Mouse (Mus musculus): ENCODE results near the gene Fam83g.
"Not testable (repeated sequence)": the region's sequence is repeated elsewhere in the genome, so short reads cannot be mapped to it uniquely, and the experiment has no call there.

Fam83g gene

DNA sequence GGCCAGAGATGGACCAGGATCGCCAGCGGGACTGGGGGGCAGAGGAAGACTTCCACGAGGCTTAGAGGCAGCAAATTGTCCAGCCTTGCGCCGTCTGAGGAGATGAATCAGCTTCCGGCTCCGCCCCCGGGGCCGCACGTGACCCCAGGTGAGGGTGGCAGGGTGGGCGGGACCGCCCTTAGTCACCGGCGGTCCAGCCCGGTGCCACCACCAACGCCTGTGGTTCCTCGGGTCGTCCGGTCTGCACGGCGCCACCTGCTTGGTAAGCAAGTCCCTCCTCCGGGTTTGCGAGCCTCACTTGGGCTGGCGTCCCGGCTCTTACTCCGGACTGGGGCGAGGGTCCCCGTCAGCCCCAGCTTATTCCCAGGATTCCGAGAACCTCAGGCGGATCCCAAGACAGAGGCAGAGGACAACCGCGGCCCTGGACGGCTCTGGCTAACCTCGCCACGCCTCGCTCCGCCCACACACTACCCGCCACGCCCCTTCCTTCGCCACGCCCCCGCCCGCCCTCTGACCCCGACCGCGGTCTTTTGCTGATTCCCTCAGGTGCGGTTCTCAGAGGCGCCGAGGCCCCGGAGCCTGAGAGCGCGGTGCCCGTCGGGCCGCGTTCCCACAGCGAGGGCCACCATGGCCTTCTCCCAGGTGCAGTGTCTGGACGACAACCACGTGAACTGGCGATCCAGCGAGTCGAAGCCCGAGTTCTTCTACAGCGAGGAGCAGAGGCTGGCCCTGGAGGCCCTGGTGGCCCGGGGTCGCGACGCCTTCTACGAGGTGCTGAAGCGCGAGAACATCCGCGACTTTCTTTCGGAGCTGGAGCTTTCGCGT, at the start of gene Fam83g:
Gene Fam83g, plus strand, starts transcription at position 185 of the 825 bp plus-strand sequence.
- peak; percentile 85 for DNase-seq

DNA sequence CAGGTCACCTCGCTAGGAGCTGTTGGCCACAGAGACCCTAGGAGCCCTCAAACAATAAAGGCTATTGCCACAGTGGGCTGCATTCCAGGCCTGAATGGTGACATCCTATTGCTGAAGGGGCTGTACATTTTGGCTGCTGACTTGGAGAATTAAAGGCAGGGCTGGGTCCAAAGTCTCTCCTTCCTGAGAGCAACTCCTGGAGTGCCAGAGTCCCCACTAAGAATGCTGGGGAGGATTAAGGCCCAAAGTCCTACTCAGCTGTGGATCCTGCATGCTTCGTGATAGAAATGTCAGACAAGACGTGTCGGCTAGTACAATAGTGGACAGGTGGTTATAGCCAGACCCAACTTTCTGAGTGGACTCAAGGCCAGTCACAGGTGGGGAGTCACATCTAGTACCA, 47.6 kb upstream of the Fam83g start:
- peak; percentile 61 for DNase-seq

DNA sequence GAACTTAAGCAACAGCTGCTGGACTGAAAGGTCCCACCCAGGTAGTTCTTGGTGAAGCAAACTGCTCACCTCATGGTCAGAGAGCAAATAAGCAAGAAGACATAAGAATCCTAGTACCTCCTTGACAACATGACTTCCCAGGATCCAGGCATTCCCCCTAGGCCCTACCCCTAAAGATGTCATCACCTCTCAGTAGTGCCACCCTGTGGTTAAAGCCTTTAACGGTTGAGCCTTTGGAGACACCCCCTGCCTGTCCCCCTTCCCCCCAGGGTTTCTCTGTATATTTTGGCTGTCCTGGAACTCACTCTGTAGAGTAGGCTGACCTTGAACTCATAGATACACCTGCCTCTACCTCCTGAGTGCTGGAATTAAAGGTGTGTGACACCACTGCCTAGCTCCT, 46.5 kb upstream of the Fam83g start:
- DNase-seq, result no peak

DNA sequence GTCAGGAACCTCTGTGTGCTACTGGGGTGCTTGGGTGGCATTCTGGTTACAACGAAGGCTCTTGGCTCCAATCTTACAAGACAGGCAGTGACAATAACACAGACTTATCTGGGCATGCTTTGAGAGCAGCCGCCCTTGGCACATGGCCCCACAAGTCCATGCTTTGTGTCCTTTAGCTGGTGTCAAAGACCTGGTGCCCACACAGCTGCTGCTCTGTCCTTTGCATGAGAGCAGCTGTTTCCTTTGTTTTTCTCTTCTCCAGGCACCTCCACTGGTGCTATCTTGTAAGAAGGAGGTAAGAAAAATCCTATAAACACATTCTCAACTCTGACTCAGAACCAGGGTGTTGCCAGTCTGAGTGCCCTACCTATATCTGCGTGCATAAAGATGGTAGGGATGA, 46.0 kb upstream of the Fam83g start:
- DNase-seq, result no peak

DNA sequence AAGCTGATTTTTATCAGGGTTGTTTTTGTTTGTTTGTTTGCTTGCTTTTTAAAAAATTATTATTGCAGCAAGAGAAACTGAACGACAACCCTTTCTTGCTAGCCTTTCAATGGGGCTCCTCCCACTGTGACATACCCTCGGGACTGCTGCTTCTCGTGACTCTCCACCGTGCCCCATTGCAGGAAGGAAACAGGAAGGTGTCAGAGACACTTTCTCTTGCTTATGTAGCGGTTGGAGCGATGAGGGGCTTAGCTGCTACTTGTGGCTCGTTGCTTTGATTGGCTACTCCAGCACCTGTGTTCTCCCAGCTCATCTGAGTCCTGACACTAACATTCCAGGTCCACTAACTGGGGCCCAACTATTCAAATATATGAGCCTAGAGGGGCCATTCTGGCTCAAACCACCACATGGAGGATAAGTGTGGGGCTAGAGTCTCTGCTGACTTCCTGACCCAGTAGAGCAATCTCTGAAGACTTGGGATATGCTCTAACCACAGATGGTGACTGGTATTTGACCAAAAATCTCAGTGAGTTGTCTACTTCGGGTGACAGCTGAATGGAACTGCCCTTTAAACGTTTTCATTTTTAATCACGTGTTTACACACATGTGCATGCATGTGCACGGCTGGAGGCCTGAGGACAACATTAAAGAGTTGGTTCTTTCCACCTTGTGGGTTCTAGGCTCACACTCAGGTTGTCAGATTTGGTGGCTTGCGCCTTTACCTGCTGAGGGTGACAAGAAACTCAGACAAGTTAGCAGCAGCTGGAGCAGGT, 44.9 kb upstream of the Fam83g start:
- no peak for DNase-seq

DNA sequence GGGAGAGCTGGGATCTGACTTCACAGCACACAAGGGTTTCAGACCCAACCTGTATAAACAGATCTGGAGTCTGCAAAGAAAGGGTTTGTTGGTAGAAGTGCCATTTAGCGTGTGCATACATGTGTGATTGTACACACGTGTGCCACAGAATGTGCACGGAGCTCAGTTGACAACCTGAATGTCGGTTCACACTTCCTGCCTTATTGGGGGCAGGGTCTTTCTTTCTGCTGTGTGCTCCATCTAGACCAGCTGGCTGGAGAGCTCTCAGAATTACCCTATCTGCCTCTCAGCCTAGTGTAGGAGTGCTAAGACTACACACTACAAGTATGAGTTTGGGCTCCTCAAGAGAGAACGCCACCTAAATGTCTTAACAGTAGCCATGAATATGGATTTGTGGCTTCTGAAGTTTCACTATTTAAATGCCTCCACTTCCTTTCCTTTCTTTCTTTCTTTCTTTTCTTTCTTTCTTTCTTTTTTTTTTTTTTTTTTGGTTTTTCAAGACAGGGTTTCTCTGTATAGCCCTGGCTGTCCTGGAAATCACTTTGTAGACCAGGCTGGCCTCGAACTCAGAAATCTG, 44.2 kb upstream of the Fam83g start:
- no peak for DNase-seq

DNA sequence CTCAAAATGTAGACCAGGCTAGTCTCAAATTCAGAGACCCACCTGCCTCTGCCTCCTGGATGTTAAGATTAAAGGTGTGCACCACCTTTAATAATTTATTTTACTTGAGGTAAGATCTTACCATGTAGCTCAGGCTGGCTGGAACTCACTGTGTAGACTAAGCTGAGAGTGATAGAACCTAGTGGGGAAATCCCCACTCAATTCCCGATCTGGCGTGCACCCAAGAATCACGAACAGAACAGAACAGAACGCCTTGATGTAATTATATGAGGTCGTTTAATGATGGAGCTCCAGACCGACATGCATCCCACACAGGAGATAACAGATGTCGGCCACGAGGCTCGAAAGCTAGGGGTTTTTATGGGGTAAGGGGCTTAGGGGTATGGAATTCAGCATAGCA, 43.3 kb upstream of the Fam83g start:
- DNase-seq, result not testable (repeated sequence)

DNA sequence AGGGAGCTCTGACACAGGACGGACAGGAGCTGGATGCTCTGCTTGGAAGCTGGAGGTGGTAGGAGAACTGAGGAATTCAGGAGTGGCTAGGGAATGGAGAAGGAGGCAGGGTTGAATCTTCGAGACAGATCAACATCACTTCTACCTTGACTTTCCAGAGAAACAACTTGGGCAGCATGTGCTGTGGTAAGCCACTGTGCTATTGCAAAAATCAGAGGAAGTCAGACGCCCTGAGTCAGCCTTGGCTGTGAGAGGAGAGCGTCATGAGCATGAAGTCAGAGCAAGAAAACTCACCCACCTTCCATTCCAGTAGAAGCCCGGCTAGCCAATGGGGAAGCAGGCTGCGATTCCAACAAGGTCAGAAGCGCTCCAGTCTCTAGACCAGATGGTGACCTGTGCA, 41.8 kb upstream of the Fam83g start:
- DNase-seq, result no peak

DNA sequence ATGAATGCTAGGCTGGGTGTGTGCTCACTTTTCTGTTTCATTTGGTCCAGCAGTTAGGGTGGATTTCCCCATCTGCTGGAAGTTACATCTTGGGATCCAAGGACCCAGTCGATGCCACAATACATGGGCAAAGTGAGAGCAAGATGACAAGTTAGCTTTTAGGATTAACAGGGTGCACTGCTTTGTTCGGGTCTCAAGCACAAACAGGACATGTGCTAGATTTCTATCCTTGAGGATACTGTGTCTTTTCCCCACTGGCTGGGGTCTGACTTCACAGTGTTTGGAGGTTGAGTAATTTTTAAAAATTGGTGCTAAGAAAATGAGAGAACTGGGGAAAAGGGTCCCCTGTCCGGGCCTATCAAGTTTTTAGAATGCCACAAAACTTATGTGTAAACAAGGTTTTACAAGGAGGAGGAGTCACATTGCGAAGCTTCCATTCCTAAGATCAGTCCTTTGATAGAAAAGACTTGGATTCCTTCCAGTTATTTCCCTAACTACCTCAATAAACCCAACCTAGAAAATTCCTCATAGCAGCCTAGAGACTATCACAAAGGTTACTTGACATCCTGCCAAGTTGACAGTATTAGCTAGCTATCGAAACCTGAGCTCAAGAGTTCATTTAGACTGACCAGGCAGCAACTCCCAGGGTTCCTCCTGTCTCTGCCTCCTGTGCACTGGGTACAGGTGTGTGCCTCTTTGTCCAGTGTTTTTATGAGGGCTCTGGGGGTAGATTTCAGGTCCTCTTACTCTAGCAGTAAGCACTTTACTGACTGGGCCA, 40.5 kb upstream of the Fam83g start:
- DNase-seq, result peak; percentile 62

DNA sequence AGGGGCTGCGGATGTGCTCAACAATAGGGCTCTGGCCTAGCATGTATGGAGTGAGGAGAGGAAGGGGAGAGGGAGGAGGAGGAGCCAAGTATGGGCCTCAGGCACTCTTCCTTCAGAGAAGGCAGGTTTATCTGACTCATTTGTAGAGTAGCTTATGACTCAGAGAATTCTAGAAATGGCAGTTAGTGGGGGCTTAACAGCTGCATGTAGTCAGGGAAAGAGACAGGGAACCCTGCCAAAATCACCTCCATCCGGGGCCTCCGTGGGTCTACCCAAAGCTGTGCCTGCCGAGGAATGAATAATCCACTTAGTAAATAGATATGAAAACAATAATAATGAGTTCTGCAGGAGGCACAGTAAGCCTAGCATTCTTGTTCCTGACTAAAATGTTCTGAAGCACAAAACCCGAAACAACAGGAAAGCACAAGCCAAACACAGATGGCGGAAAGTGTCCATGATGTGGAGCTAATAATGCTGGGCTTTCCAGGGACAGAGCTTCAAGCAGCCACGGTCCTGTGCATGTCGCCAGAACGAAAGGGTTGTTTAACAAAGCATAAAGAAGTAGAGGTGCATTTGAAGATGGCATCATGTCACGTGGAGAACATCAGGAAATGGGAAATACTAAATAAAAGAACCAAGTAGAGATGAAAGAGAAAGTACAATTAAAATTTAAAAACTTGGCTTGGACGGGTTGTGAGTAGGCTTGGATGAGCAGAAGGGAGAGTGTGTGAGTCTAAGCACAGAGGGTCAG, 39.1 kb upstream of the Fam83g start:
- no peak for DNase-seq

DNA sequence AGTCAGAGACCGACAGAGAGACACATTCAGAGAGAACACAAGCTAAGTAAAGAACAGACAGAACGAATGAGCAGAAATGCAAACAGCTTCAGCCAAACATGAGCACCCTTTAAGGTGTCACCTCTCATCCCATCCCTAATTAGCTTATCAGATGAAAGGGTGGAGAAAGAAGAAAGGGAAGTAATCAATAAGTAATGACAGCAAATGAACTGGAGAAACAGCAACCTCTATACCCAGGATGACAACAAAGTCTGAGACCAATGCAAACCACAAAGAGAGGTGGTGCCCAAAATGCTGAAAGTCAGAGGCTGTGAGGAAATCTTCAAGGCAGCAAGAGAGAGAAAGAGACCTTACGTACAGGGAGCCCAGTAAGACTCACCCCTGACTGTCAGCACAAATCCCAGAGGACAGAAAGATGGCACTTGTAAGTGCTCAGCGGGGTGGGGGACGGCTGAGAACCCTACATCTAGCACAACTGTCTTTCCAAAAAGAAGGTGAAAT, 38.5 kb upstream of the Fam83g start:
- DNase-seq, result no peak

DNA sequence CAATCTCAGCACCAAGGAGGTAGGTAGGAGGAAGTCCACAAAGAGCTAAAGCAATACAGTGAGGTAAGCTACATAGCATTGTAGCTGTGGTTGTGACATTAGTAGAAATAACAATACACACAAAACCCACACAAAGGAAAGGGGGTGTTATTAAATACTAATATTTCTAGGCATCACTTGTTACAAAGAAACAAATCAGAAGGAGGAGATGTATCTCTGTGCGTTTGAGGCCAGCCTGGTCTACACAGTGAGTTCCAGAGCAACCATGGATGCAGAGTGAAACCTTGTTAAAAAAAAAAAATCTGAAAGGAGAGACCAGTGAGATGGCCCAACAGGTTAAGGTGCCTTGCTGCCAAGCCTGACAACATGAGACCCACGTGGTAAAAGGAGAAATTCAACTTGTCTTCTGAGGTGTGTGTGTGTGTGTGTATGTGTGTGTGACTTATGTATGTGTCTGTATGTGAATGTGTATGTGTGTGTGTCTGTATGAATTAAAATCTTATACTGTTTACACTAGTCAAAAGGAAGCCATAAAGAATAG, 37.3 kb upstream of the Fam83g start:
- DNase-seq, result no peak

DNA sequence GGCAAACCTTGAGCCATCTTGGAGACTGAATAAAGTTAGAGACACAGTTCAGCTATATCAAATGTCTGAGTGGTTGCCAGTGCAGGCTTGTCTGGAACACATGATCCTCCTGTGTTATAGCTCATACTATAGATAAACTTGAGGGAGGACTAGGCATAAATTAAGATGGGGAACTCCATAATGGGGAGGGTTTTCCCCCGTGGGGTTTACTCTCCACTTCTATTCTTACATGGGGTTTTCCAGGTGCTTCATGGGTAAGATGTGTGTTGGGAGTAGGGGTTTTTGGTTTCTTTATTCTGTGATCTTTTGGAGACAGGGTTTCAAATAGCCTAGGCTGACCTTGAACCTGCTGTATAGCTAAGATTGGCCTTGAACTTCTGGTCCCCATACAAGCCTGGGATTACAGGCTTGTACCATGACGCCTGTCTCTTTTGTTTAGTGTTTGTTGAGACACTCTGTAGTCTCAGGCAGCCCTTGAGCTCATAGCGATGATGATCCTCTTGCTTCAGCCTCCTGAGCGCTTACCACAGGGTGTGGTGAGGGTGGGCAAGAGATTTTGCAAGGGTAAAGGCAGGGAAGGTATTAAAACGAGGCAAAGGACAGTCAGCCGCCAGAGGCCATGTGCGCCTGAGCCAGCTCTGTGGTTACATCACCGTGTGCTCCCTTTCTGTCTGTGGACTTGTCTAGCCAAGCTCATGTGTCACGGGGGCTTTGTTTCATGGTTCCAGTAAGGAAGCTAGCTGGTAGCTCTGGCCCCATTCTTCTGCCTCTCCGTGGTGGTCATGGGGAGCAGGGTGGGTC, 36.6 kb upstream of the Fam83g start:
- no peak for DNase-seq

DNA sequence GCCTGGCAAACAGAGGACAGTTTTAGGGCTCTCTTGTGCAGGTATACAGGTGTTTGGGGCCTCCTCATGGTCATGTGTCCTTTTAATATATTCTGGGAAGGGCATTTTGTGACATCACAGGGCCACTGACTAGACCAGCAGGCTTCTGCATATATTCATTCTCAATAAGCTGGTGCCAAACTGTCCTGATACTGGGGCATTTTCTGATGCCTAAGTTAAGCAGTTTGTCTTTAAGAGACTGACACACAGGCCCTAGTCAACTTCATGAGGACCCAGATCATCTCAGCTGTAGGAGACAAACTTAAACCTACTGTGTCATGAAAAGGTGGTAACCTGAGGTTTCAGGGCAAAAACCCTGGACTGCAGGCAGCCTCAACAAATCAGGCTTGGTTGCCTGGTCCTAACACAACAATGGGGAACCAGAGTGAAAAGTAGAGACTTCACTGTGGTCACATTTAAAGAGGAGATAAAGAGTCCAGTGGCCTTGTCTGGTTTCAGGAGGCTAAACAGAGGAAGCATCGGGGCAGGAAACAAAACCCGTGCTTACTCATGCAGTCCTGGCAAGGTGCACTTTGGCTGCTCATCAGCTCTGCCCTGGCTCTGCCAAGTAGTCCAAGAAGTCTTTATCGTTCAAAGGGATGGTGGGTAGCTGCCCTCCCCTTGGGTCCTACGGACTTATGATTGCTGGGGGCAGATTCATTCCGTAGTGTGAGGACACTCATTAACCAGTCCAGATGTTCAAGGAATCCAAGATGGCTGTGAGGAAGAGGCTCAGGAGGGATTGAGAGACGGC, 35.7 kb upstream of the Fam83g start:
- DNase-seq, result peak; percentile 72

DNA sequence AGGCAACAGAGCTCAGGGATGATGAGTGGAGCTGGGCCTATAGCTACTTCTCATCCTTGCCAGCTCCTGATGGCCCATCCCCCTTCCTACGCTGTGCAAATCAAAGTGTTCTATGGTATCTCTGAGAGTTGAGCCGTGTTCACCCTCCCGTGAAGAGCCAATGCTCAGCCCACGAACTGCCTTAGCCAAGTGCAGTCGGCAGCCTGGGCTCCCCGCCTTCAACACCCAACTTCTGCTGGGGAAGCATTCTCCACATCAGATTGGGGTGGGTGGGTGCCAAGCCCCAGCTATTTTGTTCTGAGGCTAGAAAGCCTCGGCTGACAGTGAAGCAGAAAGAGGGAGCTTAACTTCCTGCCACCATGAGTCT, 35.2 kb upstream of the Fam83g start:
- no peak for DNase-seq

DNA sequence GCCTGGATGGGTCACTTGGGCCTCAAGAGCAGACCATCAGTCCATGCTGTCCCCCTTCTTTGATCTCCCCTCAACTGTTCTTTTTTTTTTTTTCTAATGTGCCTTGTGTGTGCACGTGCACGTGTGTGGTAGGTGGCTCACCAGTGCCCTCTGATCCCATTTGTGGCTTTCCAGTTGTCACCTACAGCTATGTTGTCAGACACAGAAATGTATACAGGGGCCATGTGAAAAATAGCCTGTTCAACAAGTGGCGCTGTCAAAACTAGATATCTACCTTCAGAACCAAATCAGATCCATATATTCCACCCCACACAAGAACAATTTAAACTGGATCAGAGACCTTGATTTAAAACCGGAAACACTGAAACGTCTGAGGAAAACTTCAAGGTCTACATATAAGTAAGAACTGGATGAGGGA, 34.7 kb upstream of the Fam83g start:
- DNase-seq, result no peak

DNA sequence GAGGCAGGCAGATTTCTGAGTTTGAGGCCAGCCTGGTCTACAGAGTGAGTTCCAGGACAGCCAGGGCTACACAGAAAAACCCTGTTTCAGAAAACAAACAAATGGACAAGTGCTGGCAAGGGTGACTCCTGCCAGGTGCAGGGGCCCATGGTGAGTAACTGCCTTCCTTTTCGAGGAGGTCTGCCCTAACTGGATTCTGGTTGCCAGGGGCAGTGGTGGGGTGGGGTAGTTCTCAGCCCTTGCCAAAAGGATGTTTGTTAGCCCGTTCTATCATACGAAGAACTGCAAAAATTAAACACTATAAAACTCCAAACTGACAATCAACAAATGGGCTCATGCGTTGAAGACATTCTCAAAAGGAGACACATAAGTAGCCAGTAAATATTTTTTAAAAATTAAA, 34.3 kb upstream of the Fam83g start:
- DNase-seq, result no peak

DNA sequence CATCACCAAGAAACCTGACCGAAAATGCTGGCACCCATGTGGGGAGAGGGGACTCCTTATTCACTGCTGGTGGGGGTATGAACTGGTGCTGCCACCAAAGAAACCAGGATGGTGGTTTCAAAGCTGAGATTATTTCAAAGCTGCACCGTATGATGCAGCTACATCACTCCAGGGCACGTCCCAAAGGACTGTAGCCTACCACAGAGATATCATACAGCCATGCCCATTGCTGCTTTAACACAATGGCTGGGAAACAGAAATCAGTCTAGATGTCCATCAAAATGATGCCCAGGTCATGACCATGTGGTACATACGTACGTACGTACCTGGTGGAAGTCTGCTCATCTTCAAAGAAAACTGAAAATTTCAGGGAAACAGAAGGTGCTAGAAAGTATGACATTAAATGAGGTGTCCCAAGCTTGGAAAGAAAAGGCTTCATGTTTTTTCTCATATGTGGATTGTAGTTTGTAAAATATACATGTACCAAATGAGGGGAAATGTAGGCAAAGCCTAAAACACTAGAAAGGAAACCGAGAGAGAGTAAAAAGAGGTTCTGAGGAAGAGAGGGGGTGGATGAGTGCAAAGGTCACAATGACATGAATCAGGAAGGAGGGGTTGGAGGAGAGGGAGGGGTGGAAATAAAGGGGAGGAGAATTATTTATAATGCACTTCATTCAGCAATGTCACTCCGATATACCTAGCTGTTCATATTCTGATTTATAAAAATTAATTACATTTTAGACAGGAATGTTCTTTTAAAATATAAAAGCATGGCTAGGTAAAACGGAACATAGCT, 33.2 kb upstream of the Fam83g start:
- no peak for DNase-seq

DNA sequence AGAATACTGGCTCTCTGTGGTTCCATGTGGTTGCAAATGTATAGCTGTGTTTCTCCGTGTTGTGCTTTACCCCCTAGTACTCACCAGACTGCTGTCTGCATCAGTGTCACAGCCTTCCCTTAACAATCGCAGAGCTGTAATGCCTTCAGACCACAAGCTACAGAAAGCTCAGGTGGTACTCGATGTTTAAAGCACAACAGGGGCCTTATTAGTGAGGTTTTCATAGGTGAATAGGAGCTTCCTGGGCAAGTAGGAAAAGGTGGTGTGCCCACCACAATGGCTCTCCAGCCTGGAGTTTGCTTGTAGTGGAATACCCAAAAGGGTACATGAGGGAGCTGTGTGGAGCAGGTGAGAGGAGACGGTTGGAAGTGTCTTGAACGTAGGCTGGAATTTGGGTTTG, 31.7 kb upstream of the Fam83g start:
- DNase-seq, result no peak

All from kidney, adult 9 months (tissue).